Mouse (Mus musculus) naive thymus-derived CD4-positive, alpha-beta T cell, adult 2 months (primary cell): Measurements from ENCODE around the gene B3gnt7.
A peak's percentile ranks its signal among the peaks of the same experiment; 100 is the strongest.

Experiments
- DNase-seq: peaks from one replicate; pipeline ENCODE4 v3.0.0-alpha.2; 2011; ENCODE audit warnings: low read depth

Gene B3gnt7

GRCm38 (mm10) chr1:86301221-86302091 is 1.2 kb upstream of the B3gnt7 start:
- peak; percentile 19 for DNase-seq

GRCm38 (mm10) chr1:86303063-86303872 is 636 bp downstream of the B3gnt7 start:
- no peak for DNase-seq

- no peak for DNase-seq
Observed at GRCm38 (mm10) chr1:86303873-86304250, 1.2 kb downstream of the B3gnt7 start.

GRCm38 (mm10) chr1:86306686-86307085 is 4.1 kb downstream of the B3gnt7 start:
- DNase-seq, result no peak

- DNase-seq, result no peak
Observed at GRCm38 (mm10) chr1:86307177-86307762, 4.6 kb downstream of the B3gnt7 start.

- DNase-seq, result no peak
Observed at GRCm38 (mm10) chr1:86307871-86308641, 5.4 kb downstream of the B3gnt7 start.

GRCm38 (mm10) chr1:86309270-86309833 is 6.7 kb downstream of the B3gnt7 start:
- DNase-seq, result no peak

- DNase-seq, result no peak
Observed at GRCm38 (mm10) chr1:86310536-86311310, 8.1 kb downstream of the B3gnt7 start.

GRCm38 (mm10) chr1:86311467-86312005 is 8.9 kb downstream of the B3gnt7 start:
- DNase-seq, result no peak

GRCm38 (mm10) chr1:86312269-86312668 is 9.6 kb downstream of the B3gnt7 start:
- no peak for DNase-seq

- DNase-seq, result no peak
Observed at GRCm38 (mm10) chr1:86313096-86313771, 10.6 kb downstream of the B3gnt7 start.

GRCm38 (mm10) chr1:86313772-86314125 is 11.1 kb downstream of the B3gnt7 start:
- DNase-seq, result peak; percentile 21

- no peak for DNase-seq
Observed at GRCm38 (mm10) chr1:86320822-86321413, 18.3 kb downstream of the B3gnt7 start.

- DNase-seq, result no peak
Observed at GRCm38 (mm10) chr1:86336330-86336729, 33.7 kb downstream of the B3gnt7 start.

GRCm38 (mm10) chr1:86339156-86339812 is 36.7 kb downstream of the B3gnt7 start:
- peak; percentile 92 for DNase-seq

- peak; percentile 27 for DNase-seq
Observed at GRCm38 (mm10) chr1:86341096-86341495, 38.5 kb downstream of the B3gnt7 start.

GRCm38 (mm10) chr1:86342371-86342770 is 39.7 kb downstream of the B3gnt7 start:
- no peak for DNase-seq

- no peak for DNase-seq
Observed at GRCm38 (mm10) chr1:86343087-86343645, 40.5 kb downstream of the B3gnt7 start.
